Mouse (Mus musculus): Measurements from ENCODE around the gene Kcnh2.
A peak's percentile ranks its signal among the peaks of the same experiment; 100 is the strongest.

Kcnh2 gene

GRCm38 (mm10) chr5:24344477-24345051, 6.8 kb downstream of the Kcnh2 start:
- no peak for DNase-seq

GRCm38 (mm10) chr5:24343977-24344436, 7.4 kb downstream of the Kcnh2 start:
- no peak for DNase-seq

GRCm38 (mm10) chr5:24343379-24343778, 8.0 kb downstream of the Kcnh2 start:
- DNase-seq, result no peak

GRCm38 (mm10) chr5:24342966-24343365, 8.4 kb downstream of the Kcnh2 start:
- no peak for DNase-seq

GRCm38 (mm10) chr5:24342205-24342963, 9.0 kb downstream of the Kcnh2 start:
- DNase-seq, result no peak

GRCm38 (mm10) chr5:24337821-24338220, 13.6 kb downstream of the Kcnh2 start:
- no peak for DNase-seq

- DNase-seq, result no peak
Observed at GRCm38 (mm10) chr5:24337366-24337765, 14.0 kb downstream of the Kcnh2 start.

GRCm38 (mm10) chr5:24335888-24336511, 15.4 kb downstream of the Kcnh2 start:
- DNase-seq, result no peak

GRCm38 (mm10) chr5:24334749-24335148, 16.7 kb downstream of the Kcnh2 start:
- DNase-seq, result no peak

- DNase-seq, result no peak
Observed at GRCm38 (mm10) chr5:24332401-24332800, 19.0 kb downstream of the Kcnh2 start.

GRCm38 (mm10) chr5:24329965-24330298, 21.5 kb downstream of the Kcnh2 start:
- no peak for DNase-seq

GRCm38 (mm10) chr5:24329212-24329964, 22.0 kb downstream of the Kcnh2 start:
- DNase-seq, result peak; percentile 77

- DNase-seq, result peak; percentile 60
Observed at GRCm38 (mm10) chr5:24328813-24329211, 22.6 kb downstream of the Kcnh2 start.

GRCm38 (mm10) chr5:24326842-24327417, 24.5 kb downstream of the Kcnh2 start:
- no peak for DNase-seq

- DNase-seq, result no peak
Observed at GRCm38 (mm10) chr5:24326166-24326841, 25.1 kb downstream of the Kcnh2 start.

- DNase-seq, result no peak
Observed at GRCm38 (mm10) chr5:24325251-24325650, 26.2 kb downstream of the Kcnh2 start.

GRCm38 (mm10) chr5:24321711-24322682, 29.4 kb downstream of the Kcnh2 start:
- DNase-seq, result no peak

GRCm38 (mm10) chr5:24320894-24321293, 30.5 kb downstream of the Kcnh2 start:
- no peak for DNase-seq

GRCm38 (mm10) chr5:24320467-24320813, 31.0 kb downstream of the Kcnh2 start:
- DNase-seq, result no peak

GRCm38 (mm10) chr5:24319776-24320466, 31.5 kb downstream of the Kcnh2 start:
- DNase-seq, result no peak

GRCm38 (mm10) chr5:24309223-24309622, 42.2 kb downstream of the Kcnh2 start:
- no peak for DNase-seq

Data from cerebellum, adult 11-12 months (tissue).